Mouse (Mus musculus) embryonic facial prominence, embryonic 10.5 days (tissue): ENCODE results near the gene Slc39a1. TPM values are rescaled to one million over a fixed set of nuclear protein-coding genes. Genes with fewer than 3 reads are reported as not detected.

ENCODE experiments used
- DNase-seq: peaks from one replicate; pipeline ENCODE4 v3.0.0-alpha.2; 2017; ENCODE audit warnings: low spot score
- H3K27ac ChIP-seq: fragments of 300-500 bp; sonication (generic); replicated peaks from 2 replicates; pipeline ENCODE4 v1.5.1; 2016; ENCODE audit warnings: mild to moderate bottlenecking
- H3K27me3 ChIP-seq: fragments of 300-500 bp; sonication (generic); replicated peaks from 2 replicates; pipeline ENCODE4 v1.6.1; 2016; ENCODE audit warnings: low read depth, mild to moderate bottlenecking; ENCODE audit not compliant: poor library complexity, severe bottlenecking
- H3K36me3 ChIP-seq: fragments of 300-500 bp; sonication (generic); replicated peaks from 2 replicates; pipeline ENCODE4 v1.6.1; 2016; ENCODE audit warnings: mild to moderate bottlenecking, moderate library complexity
- H3K4me1 ChIP-seq: fragments of 300-500 bp; sonication (generic); 2 replicates; pipeline ENCODE4 v1.6.1; 2016
- H3K4me3 ChIP-seq: fragments of 300-500 bp; sonication (generic); 2 replicates; pipeline ENCODE4 v1.5.1; 2016; ENCODE audit warnings: mild to moderate bottlenecking, moderate library complexity
- H3K9me3 ChIP-seq: fragments of 300-500 bp; sonication (generic); 2 replicates; pipeline ENCODE4 v1.6.1; 2016; ENCODE audit warnings: mild to moderate bottlenecking
- WGBS: fragments of 180-500 bp; shearing (Covaris S2); methylation state at CpG from one replicate; pipeline ENCODE4 v1.1.7; 2016; 5-methylcytosine and 5-hydroxymethylcytosine counted together
- polyA plus RNA-seq: library from polyadenylated mRNA; unstranded; fragments of >200 nt; fragmentation: Nextera tagmentation; extraction: Ambion mirVana; gene quantifications from 2 replicates; pipeline ENCODE4 v1.2.1, GENCODE M21; 2016

Gene Slc39a1
- polyA plus RNA-seq, 1 experiment from 2014 or later, result 64.2 TPM

- H3K27ac ChIP-seq, result no peak overlapping the region
- H3K36me3 ChIP-seq, result peaks cover 71% of the 10 kb centered on the region
- WGBS, result 84% methylated on average over 5 of the region's 5 CpGs
- H3K4me3 ChIP-seq, result no peak overlapping the region
- peaks cover 24% of the 10 kb centered on the region for H3K4me1 ChIP-seq
- no peaks in the 10 kb centered on the region for H3K9me3 ChIP-seq
- DNase-seq, result no peak
- no peaks in the 10 kb centered on the region for H3K27me3 ChIP-seq
Measured at GRCm38 (mm10) chr3:90263121-90263771, 15.3 kb downstream of the Slc39a1 start.

DNA sequence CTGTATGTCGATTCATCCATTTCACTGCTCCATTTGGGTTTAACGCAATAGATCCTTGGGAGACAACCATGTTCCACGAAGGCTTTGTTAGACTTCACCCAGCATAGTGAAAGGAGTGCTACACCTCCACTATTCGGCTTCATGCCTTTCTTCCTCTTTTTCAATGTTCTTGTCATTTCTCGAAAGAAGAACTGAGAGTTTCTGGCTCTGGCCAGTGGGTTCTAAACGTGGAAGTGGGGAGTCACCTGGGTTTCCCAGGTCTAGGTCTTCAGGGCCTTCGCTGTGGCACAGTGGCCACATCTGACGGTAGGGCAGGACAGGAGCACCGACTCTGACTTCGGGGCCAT is 16.7 kb downstream of the Slc39a1 start:
- Histone ChIP-seq H3K27ac (peak overlapping the region; percentile 97), H3K9me3 (no peaks in the 10 kb centered on the region), H3K4me1 (peaks cover 24% of the 10 kb centered on the region), H3K36me3 (peaks cover 67% of the 10 kb centered on the region), H3K27me3 (no peaks in the 10 kb centered on the region), H3K4me3 (peak overlapping the region; percentile 82)
- no peak for DNase-seq
- 35% methylated on average over 10 of the region's 10 CpGs for WGBS

- under 1% methylated on average over 87 of the region's 87 CpGs for WGBS
- peak within 1 kb of the TSS; percentile 82 for H3K4me3 ChIP-seq
- H3K36me3 ChIP-seq, result peaks cover 62% of the 10 kb centered on the region
- H3K4me1 ChIP-seq, result peaks cover 24% of the 10 kb centered on the region
- H3K9me3 ChIP-seq, result no peaks in the 10 kb centered on the region
- no peaks in the 10 kb centered on the region for H3K27me3 ChIP-seq
- DNase-seq, result peak; percentile 93
- H3K27ac ChIP-seq, result peak within 1 kb of the TSS; percentile 97
Measured at GRCm38 (mm10) chr3:90265034-90265931, 17.3 kb downstream of the Slc39a1 start, which contains the start of gene Dennd4b. Dennd4b (plus strand) TSS chr3:90265185.

DNA sequence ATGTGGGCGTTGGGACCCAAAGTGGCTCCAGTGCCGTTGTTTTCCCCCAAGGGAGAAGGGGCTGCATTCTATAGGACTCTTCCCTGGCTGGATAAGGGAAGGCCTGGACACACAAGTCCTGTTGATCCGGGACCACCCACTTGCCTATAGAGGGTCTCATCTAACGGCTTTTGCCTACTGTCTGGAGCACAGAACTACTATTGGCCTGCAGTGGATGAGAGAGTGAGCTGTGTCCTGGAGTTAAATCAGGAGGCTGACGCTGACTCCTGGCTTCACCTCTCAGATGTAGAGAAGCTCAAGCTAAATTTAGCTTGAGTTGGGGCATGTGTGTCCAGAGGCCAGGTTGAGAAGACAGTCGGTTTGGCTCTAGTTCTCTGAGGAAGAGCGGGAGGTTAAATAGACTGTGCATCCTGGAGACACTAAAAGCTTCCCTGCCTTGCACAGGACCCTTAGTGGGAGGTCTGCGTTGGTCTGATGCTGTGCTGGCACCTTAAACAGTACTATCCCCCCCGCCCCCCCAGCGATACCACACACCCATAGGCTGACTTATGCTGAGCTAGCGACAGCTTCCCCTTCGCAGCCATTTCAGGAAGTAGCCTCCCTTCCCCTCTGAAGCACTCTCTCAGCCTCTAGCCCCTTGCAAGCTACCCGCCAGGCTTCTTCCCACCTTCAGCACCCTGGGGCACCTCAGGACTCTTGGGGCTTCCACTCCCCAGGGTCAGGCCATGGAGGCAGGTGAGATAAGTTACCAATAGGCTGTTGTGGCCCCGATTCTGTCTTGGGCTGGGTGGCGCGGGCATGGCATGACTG is 18.2 kb downstream of the Slc39a1 start:
- WGBS, result 26% methylated on average over 16 of the region's 16 CpGs

DNA sequence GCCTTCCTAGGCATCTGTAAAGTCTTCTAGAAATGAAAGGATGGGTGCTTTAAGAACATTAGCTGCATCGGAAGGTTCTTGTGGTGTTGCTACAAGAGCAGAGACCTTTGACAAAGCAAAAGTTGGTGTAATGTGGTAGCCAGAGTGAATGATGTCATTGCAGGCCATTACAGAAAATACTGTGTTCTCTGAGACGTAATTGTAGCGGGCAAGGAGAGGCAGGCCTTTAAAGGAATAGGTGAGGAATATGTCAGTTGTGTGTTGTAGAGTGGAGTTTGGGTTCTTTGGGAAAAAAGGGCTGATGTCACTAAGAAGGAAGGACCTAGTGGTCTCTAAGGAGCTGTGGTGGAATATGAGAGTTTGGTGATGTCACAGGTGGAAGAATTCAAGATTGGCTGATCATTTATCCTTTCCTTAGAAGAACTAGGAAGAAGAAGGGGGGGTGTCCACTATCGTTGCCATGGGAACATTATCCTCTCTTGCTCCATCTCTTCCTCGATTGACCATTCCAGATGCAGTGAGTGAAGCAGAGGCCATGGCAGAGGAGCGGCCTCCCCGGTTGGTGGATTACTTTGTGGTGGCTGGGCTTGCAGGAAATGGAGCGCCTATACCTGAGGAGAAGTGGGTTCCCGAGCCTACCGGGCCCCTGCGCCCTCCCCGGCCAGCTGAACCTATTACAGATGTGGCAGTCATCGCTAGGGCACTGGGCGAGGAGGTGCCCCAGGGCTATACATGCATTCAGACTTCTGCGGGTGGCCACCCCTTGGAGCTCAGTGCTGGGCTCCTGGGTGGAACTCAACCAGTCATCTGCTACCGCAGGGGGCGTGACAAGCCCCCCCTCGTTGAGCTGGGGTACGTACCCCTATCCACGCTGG is 19.2 kb downstream of the Slc39a1 start:
- H3K27ac ChIP-seq, result no peak overlapping the region
- H3K4me1 ChIP-seq, result peaks cover 31% of the 10 kb centered on the region
- peak overlapping the region; percentile 82; the same call in 1 of the 2 replicates for H3K4me3 ChIP-seq
- H3K9me3 ChIP-seq, result no peaks in the 10 kb centered on the region
- no peaks in the 10 kb centered on the region for H3K27me3 ChIP-seq
- WGBS, result 92% methylated on average over 20 of the region's 20 CpGs
- DNase-seq, result no peak
- H3K36me3 ChIP-seq, result peaks cover 62% of the 10 kb centered on the region

More for the DNA sequence above, 18.2 kb downstream of the Slc39a1 start:
- H3K36me3 ChIP-seq, result peaks cover 62% of the 10 kb centered on the region
- H3K4me1 ChIP-seq, result peaks cover 24% of the 10 kb centered on the region
- H3K27ac ChIP-seq, result peak overlapping the region; percentile 97
- no peak for DNase-seq
- no peaks in the 10 kb centered on the region for H3K9me3 ChIP-seq
- H3K4me3 ChIP-seq, result peak overlapping the region; percentile 82
- H3K27me3 ChIP-seq, result no peaks in the 10 kb centered on the region

GRCm38 (mm10) chr3:90268190-90268589 is 20.2 kb downstream of the Slc39a1 start:
- Histone ChIP-seq H3K36me3 (peaks cover 62% of the 10 kb centered on the region), H3K4me3 (no peak overlapping the region), H3K27ac (no peak overlapping the region), H3K27me3 (no peaks in the 10 kb centered on the region), H3K9me3 (no peaks in the 10 kb centered on the region), H3K4me1 (peaks cover 33% of the 10 kb centered on the region)
- 95% methylated on average over 11 of the region's 11 CpGs for WGBS
- DNase-seq, result no peak

DNA sequence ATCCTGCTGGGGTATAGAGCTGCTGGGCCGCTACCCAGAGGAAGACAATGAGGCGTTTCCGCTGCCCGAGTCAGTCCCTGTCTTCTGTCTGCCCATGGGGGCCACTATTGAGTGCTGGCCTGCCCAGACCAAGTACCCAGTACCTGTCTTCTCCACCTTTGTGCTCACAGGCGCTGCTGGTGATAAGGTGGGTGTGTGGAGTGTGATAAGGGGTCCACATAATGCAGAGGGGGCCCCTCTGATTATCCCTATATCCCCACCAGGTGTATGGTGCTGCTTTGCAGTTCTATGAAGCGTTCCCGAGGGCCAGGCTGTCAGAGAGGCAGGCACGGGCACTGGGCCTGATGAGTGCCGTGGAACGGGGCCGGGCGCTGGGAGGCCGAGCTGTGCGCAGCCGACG is 21.0 kb downstream of the Slc39a1 start:
- no peaks in the 10 kb centered on the region for H3K9me3 ChIP-seq
- 90% methylated on average over 16 of the region's 16 CpGs for WGBS
- no peaks in the 10 kb centered on the region for H3K27me3 ChIP-seq
- H3K4me1 ChIP-seq, result peaks cover 33% of the 10 kb centered on the region
- H3K36me3 ChIP-seq, result peaks cover 62% of the 10 kb centered on the region
- no peak overlapping the region for H3K27ac ChIP-seq
- no peak for DNase-seq
- H3K4me3 ChIP-seq, result no peak overlapping the region

DNA sequence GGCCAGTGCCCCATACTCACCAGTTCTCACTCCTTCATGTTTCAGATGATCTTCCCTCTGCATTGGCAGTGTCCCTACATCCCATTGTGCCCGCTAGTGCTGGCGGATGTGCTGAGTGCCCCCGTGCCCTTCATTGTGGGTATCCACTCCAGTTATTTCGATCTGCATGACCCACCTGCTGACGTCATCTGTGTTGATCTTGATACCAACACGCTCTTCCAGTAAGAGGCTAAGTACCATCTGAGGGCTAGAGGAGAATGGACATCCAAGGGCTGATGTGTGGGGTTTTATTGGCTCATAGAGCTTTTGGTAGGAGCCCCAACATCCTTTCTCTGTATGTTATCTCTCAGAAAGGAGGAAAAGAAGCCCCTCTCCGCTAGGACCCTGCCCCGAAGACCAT is 22.8 kb downstream of the Slc39a1 start:
- peaks cover 69% of the 10 kb centered on the region for H3K36me3 ChIP-seq
- WGBS, result 95% methylated on average over 8 of the region's 8 CpGs

GRCm38 (mm10) chr3:90272170-90272569 is 24.2 kb downstream of the Slc39a1 start:
- Histone ChIP-seq H3K9me3 (no peaks in the 10 kb centered on the region), H3K27me3 (no peaks in the 10 kb centered on the region), H3K4me3 (no peak overlapping the region), H3K36me3 (peaks cover 83% of the 10 kb centered on the region), H3K4me1 (peaks cover 15% of the 10 kb centered on the region), H3K27ac (no peak overlapping the region)
- DNase-seq, result no peak
- WGBS, result 70% methylated on average over 9 of the region's 9 CpGs

More for the DNA sequence above, 22.8 kb downstream of the Slc39a1 start:
- Histone ChIP-seq H3K4me1 (peaks cover 20% of the 10 kb centered on the region), H3K9me3 (no peaks in the 10 kb centered on the region), H3K27ac (no peak overlapping the region), H3K27me3 (no peaks in the 10 kb centered on the region), H3K4me3 (no peak overlapping the region)
- no peak for DNase-seq

- Histone ChIP-seq H3K4me1 (peaks cover 15% of the 10 kb centered on the region), H3K9me3 (no peaks in the 10 kb centered on the region), H3K4me3 (no peak overlapping the region), H3K36me3 (peaks cover 85% of the 10 kb centered on the region), H3K27me3 (no peaks in the 10 kb centered on the region), H3K27ac (no peak overlapping the region)
- DNase-seq, result no peak
- WGBS, result 92% methylated on average over 22 of the region's 22 CpGs
Measured at GRCm38 (mm10) chr3:90273855-90274254, 25.9 kb downstream of the Slc39a1 start.

GRCm38 (mm10) chr3:90275286-90275685 is 27.3 kb downstream of the Slc39a1 start:
- WGBS, result 89% methylated on average over 11 of the region's 11 CpGs
- H3K36me3 ChIP-seq, result peaks cover 94% of the 10 kb centered on the region
- no peaks in the 10 kb centered on the region for H3K27me3 ChIP-seq
- no peak for DNase-seq
- peaks cover 15% of the 10 kb centered on the region for H3K4me1 ChIP-seq
- H3K4me3 ChIP-seq, result no peak overlapping the region
- no peak overlapping the region for H3K27ac ChIP-seq
- H3K9me3 ChIP-seq, result no peaks in the 10 kb centered on the region
